Mouse (Mus musculus) liver, adult 2 months (tissue): ENCODE results near the gene Map4k1. TPM values are rescaled to one million over a fixed set of nuclear protein-coding genes. Genes with fewer than 3 reads are reported as not detected.

Experiments used
- DNase-seq: peaks from one replicate; pipeline ENCODE4 v3.0.0-alpha.2; 2011; ENCODE audit warnings: low read depth, low spot score; ENCODE audit errors: extremely low read depth
- H3K27ac ChIP-seq: fragments of 200-500 bp; replicated peaks from 2 replicates; pipeline ENCODE4 v1.5.1; 2012; ENCODE audit warnings: low read depth, mild to moderate bottlenecking, control low read depth, inconsistent platforms, low read length; ENCODE audit not compliant: insufficient read depth
- H3K27me3 ChIP-seq: fragments of 200-500 bp; 2 replicates; pipeline ENCODE4 v1.6.1; 2012; ENCODE audit warnings: mild to moderate bottlenecking, moderate library complexity, low read length, inconsistent platforms; ENCODE audit not compliant: control insufficient read depth, insufficient read depth
- H3K36me3 ChIP-seq: fragments of 200-500 bp; 2 replicates; pipeline ENCODE4 v1.6.1; 2012; ENCODE audit warnings: low read length, inconsistent platforms; ENCODE audit not compliant: control insufficient read depth, insufficient read depth
- H3K4me1 ChIP-seq: fragments of 200-500 bp; 2 replicates; pipeline ENCODE4 v1.6.1; 2011; ENCODE audit warnings: low read length; ENCODE audit not compliant: control insufficient read depth, insufficient read depth
- H3K4me3 ChIP-seq: fragments of 200-500 bp; 2 replicates; pipeline ENCODE4 v1.5.1; 2011; ENCODE audit warnings: low read depth, mild to moderate bottlenecking, control low read depth, low read length, moderate library complexity; ENCODE audit not compliant: insufficient read depth
- H3K79me2 ChIP-seq: fragments of 200-500 bp; 2 replicates; pipeline ENCODE4 v1.6.1; 2012; ENCODE audit warnings: inconsistent platforms, mild to moderate bottlenecking, low read length, moderate library complexity; ENCODE audit not compliant: control insufficient read depth, insufficient read depth
- H3K9ac ChIP-seq: fragments of 200-500 bp; 2 replicates; pipeline ENCODE4 v1.6.1; 2012; ENCODE audit warnings: low read depth, mild to moderate bottlenecking, control low read depth, inconsistent platforms, low read length
- CTCF ChIP-seq: fragments of 200-500 bp; IDR thresholded peaks from 2 replicates; pipeline ENCODE4 v1.5.1; 2011; ENCODE audit warnings: low read depth, low read length, control low read depth
- POLR2A ChIP-seq: fragments of 200-500 bp; IDR thresholded peaks from 2 replicates; pipeline ENCODE4 v1.6.1; 2011; ENCODE audit warnings: low read length, control low read depth; ENCODE audit not compliant: insufficient read depth; ENCODE audit errors: extremely low read depth
- WGBS: fragments of 180-500 bp; shearing (Covaris S2); methylation state at CpG from one replicate; pipeline ENCODE4 v1.1.7; 2018; 5-methylcytosine and 5-hydroxymethylcytosine counted together
- polyA plus RNA-seq: library from polyadenylated mRNA; depleted of rRNA; stranded (reverse); fragments of >200 nt; gene quantifications from 2 replicates; pipeline ENCODE4 v1.2.3, GENCODE M21; 2012; rRNA removed
- total RNA-seq: library from RNA; depleted of rRNA; stranded (reverse); fragments of >200 nt; gene quantifications from 2 replicates; pipeline ENCODE4 v1.2.3, GENCODE M21; 2014; rRNA removed

Map4k1 gene
- total RNA-seq (0.18 and 0.54 TPM in 2 replicates), polyA plus RNA-seq (1.2 and 1.5 TPM in 2 replicates)

DNA sequence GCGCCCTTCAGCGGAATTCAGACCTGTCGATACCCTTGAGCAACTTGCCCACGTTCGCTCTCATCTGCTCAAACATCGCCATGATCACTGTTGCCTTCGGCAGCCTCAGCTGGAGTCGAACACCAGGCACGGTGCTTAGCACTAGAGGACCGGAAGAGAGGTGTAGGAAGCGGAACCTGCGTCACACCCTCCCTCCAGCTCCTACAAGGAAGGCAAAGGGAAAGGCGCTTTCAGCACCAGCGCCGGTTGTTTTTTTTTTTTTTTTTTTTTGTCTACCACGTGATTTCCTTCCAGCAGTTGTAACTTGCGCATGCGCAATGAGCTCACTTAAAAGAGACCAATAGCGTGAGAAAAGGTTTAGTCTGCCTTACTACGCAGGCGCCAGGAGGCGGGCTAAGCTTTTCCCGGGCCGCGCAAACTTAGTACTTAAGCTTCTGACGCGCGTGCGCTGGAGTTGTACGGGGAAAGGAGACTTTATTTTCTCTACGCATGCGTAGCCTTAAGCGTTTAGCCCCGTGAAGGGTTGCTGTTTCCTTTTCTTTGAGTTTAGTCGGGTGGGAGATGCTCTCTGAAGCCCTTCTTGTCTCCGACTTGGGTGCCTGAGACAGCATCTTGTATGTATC, at the start of gene Map4k1, which contains the start of gene Eif3k:
Map4k1 (plus strand) TSS at position 400 of the 623 bp plus-strand sequence.
Eif3k (minus strand) TSS at position 214 of the 623 bp plus-strand sequence.
- H3K79me2 ChIP-seq: peaks cover 5% of the 10 kb centered on the region; the same call in 1 of the 2 replicates
- WGBS: under 1% methylated on average over 36 of the region's 36 CpGs
- peak within 1 kb of the TSS; percentile 57 for H3K27ac ChIP-seq
- DNase-seq: peak; percentile 98
- H3K4me3 ChIP-seq: peak within 1 kb of the TSS; percentile 88
- peak within 1 kb of the TSS; percentile 80 for H3K9ac ChIP-seq
- TF ChIP-seq CTCF (no peak), POLR2A (peak; percentile 63; the same call in 1 of the 2 replicates)
- H3K27me3 ChIP-seq: no peaks in the 10 kb centered on the region
- H3K4me1 ChIP-seq: peaks cover 17% of the 10 kb centered on the region
- H3K36me3 ChIP-seq: peaks cover 3% of the 10 kb centered on the region; the same call in 1 of the 2 replicates

DNA sequence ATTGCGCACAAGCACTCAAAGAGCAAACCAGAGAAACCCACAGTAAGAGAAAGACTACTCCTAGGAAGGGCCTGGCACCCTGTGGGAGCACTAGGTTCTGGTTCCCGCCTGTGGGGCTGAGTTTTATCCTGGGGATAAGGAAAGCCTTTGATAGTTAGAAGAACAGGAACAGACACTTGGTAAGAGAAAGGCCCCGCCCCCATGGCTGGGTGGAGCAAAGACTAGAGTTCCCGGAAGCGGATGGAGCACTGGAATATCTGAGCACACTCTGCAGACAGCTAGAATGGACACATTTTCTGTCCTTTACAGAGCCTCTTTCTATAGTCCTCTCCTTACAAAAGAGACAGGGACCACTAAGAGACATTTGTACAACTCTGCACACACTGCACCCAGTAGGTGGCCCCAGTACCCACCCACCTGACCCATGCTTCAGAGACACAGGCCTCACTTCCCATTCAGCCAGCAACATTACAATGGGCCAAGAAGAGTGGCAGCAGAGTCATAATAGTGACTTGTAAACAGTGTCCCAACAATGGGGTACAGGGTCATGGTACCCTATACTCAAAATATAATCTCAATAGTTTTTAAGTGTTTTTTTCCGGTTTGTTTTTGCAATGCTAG, 49.3 kb upstream of the Map4k1 start:
- DNase-seq: no peak
- TF ChIP-seq CTCF (no peak), POLR2A (no peak)
- Histone ChIP-seq H3K9ac (no peak overlapping the region), H3K27me3 (no peaks in the 10 kb centered on the region), H3K79me2 (peaks cover 47% of the 10 kb centered on the region), H3K36me3 (no peaks in the 10 kb centered on the region), H3K4me3 (no peak overlapping the region), H3K4me1 (peaks cover 49% of the 10 kb centered on the region), H3K27ac (peak overlapping the region; percentile 7; the same call in 1 of the 2 replicates)
- 61% methylated on average over 6 of the region's 6 CpGs for WGBS

DNA sequence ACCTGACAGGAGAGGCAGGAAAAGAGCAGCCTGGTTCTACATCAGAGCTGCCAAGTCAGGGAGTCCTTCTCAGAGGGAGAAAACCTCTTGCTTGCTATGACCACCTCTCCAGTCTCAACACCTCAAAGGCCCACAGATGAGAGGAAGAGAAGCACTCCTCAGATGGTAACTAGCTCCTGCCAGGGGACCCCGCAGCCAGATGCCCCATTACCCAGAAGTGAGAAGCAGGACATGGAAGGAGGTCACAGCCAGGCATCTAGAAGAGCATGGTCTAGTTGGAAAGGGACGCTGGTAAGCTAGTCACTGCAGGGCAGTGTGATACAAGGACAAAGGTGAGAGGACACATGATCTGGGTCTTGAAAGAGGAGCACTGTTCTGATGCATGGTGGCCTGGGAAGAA, 48.0 kb upstream of the Map4k1 start:
- Histone ChIP-seq H3K36me3 (no peaks in the 10 kb centered on the region), H3K27ac (0 out of 2 replicates have a peak overlapping the region, but pooled peaks have one; percentile 9), H3K4me1 (peaks cover 53% of the 10 kb centered on the region), H3K79me2 (peaks cover 57% of the 10 kb centered on the region), H3K9ac (no peak overlapping the region), H3K27me3 (no peaks in the 10 kb centered on the region), H3K4me3 (no peak overlapping the region)
- TF ChIP-seq CTCF (no peak), POLR2A (no peak)
- DNase-seq: peak; percentile 87
- WGBS: 37% methylated on average over 2 of the region's 2 CpGs

DNA sequence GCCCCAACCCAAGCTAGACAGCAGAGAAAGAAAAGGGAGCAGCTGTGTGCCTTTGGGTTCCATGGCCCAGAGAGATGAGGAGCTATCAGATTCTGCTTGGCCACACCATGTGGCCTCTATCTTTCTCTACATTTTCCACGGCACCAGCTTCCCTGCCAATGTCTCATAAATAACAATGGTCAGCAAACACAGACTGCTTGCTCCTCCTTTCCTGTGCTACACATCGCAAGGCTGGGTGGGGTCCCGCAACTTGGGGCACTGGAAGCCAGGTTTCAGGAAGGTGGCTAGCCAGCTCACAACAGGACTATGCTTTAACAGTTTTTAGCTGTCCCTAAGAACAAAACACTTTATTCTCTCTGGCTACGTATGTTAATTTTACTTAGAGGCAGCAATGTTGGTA, 45.1 kb upstream of the Map4k1 start:
- H3K4me1 ChIP-seq: peaks cover 57% of the 10 kb centered on the region
- TF ChIP-seq POLR2A (no peak), CTCF (no peak)
- H3K36me3 ChIP-seq: no peaks in the 10 kb centered on the region
- no peaks in the 10 kb centered on the region for H3K27me3 ChIP-seq
- no peak overlapping the region for H3K9ac ChIP-seq
- H3K4me3 ChIP-seq: no peak overlapping the region
- WGBS: 67% methylated on average over 4 of the region's 4 CpGs
- DNase-seq: no peak
- 0 out of 2 replicates have a peak overlapping the region, but pooled peaks have one; percentile 25 for H3K27ac ChIP-seq
- peaks cover 64% of the 10 kb centered on the region; the same call in 1 of the 2 replicates for H3K79me2 ChIP-seq

DNA sequence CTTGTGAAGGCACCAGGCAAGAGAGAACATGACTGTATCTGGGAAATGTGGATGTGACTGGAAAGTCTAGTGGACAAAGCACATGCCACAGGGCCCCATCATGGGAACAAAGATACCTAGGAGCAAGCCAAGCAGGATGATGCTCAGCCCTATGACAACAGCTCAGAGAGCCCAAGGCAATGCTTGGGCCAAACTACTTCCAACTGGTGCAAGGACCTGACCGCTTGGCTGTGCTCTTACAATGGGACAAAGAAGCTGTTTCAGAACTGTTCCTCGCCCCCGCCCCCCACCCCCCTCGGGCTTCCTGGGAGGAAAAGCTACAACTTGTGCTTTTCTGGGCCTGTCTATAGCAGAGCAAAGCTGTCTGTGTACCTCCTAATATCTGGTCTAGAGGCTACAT, 43.2 kb upstream of the Map4k1 start:
- no peak for DNase-seq
- Histone ChIP-seq H3K27ac (peak overlapping the region; percentile 36; the same call in 1 of the 2 replicates), H3K36me3 (no peaks in the 10 kb centered on the region), H3K4me3 (no peak overlapping the region), H3K4me1 (peaks cover 64% of the 10 kb centered on the region), H3K9ac (no peak overlapping the region; the same call in 1 of the 2 replicates), H3K27me3 (no peaks in the 10 kb centered on the region), H3K79me2 (peaks cover 63% of the 10 kb centered on the region; the same call in 1 of the 2 replicates)
- 0 out of 2 replicates have a peak, but pooled peaks have one; percentile 12 for TF ChIP-seq CTCF
- TF ChIP-seq POLR2A: no peak
- WGBS: 64% methylated on average over 4 of the region's 4 CpGs
